Mouse (Mus musculus) embryonic fibroblast, embryonic 13.5 days (primary cell): ENCODE measurements around the gene Stat3. TPM values are rescaled to one million over a fixed set of nuclear protein-coding genes. Genes with fewer than 3 reads are reported as not detected.

ENCODE experiments used
- H3K27ac ChIP-seq: 2 replicates; pipeline ENCODE4 v1.5.1; 2012; ENCODE audit warnings: low read length, control low read depth, inconsistent platforms; ENCODE audit not compliant: insufficient read depth
- H3K4me1 ChIP-seq: 2 replicates; pipeline ENCODE4 v1.6.1; 2011; ENCODE audit warnings: low read length; ENCODE audit not compliant: control insufficient read depth, insufficient read depth
- H3K4me3 ChIP-seq: 2 replicates; pipeline ENCODE4 v1.5.1; 2011; ENCODE audit warnings: mild to moderate bottlenecking, control low read depth, low read length; ENCODE audit not compliant: insufficient read depth
- CTCF ChIP-seq: IDR thresholded peaks from 2 replicates; pipeline ENCODE4 v1.5.1; 2011; ENCODE audit warnings: mild to moderate bottlenecking, control low read depth, low read length, moderate library complexity, borderline replicate concordance; ENCODE audit not compliant: insufficient read depth
- POLR2A ChIP-seq: IDR thresholded peaks from 2 replicates; pipeline ENCODE4 v1.6.1; 2011; ENCODE audit warnings: low read depth, mild to moderate bottlenecking, control low read depth, low read length, moderate library complexity
- polyA plus RNA-seq: library from polyadenylated mRNA; stranded (reverse); fragments of >200 nt; gene quantifications from 2 replicates; pipeline ENCODE4 v1.2.4, GENCODE M21; 2011; ENCODE audit warnings: low read depth; ENCODE audit not compliant: missing spikeins, insufficient read length

Gene Stat3
- polyA plus RNA-seq, 1 experiment: 158 TPM

GRCm38 (mm10) chr11:100894146-100894918, 45.0 kb downstream of the Stat3 start:
- Histone ChIP-seq H3K4me3 (no peak overlapping the region), H3K27ac (no peak overlapping the region), H3K4me1 (no peaks in the 10 kb centered on the region)
- TF ChIP-seq POLR2A (no peak), CTCF (no peak)

GRCm38 (mm10) chr11:100893482-100893881, 45.9 kb downstream of the Stat3 start:
- no peak overlapping the region for H3K27ac ChIP-seq
- H3K4me1 ChIP-seq: no peaks in the 10 kb centered on the region
- no peak overlapping the region for H3K4me3 ChIP-seq
- TF ChIP-seq CTCF: peak; percentile 98
- no peak for TF ChIP-seq POLR2A

GRCm38 (mm10) chr11:100892435-100892834, 46.9 kb downstream of the Stat3 start:
- Histone ChIP-seq H3K27ac (no peak overlapping the region), H3K4me3 (no peak overlapping the region), H3K4me1 (no peaks in the 10 kb centered on the region)
- TF ChIP-seq POLR2A (no peak), CTCF (no peak)

GRCm38 (mm10) chr11:100891256-100892123, 47.9 kb downstream of the Stat3 start:
- Histone ChIP-seq H3K4me1 (no peaks in the 10 kb centered on the region), H3K27ac (no peak overlapping the region), H3K4me3 (no peak overlapping the region)
- TF ChIP-seq CTCF (no peak), POLR2A (no peak)

- TF ChIP-seq POLR2A: no peak
- TF ChIP-seq CTCF: no peak
- Histone ChIP-seq H3K4me3 (no peak overlapping the region), H3K4me1 (no peaks in the 10 kb centered on the region), H3K27ac (no peak overlapping the region)
Measured at GRCm38 (mm10) chr11:100890481-100890880, 48.9 kb downstream of the Stat3 start.

- TF ChIP-seq POLR2A: no peak
- no peak for TF ChIP-seq CTCF
- Histone ChIP-seq H3K27ac (no peak overlapping the region), H3K4me3 (no peak overlapping the region), H3K4me1 (no peaks in the 10 kb centered on the region)
Measured at GRCm38 (mm10) chr11:100888348-100888820, 51.0 kb downstream of the Stat3 start.

- TF ChIP-seq POLR2A: no peak
- no peak overlapping the region; the same call in 1 of the 2 replicates for H3K27ac ChIP-seq
- no peaks in the 10 kb centered on the region for H3K4me1 ChIP-seq
- H3K4me3 ChIP-seq: no peak overlapping the region
Measured at GRCm38 (mm10) chr11:100887764-100888163, 51.6 kb downstream of the Stat3 start.

GRCm38 (mm10) chr11:100887236-100887635, 52.1 kb downstream of the Stat3 start:
- TF ChIP-seq CTCF: no peak
- TF ChIP-seq POLR2A: no peak
- Histone ChIP-seq H3K4me3 (no peak overlapping the region), H3K27ac (no peak overlapping the region; the same call in 1 of the 2 replicates)

GRCm38 (mm10) chr11:100886188-100886740, 53.1 kb downstream of the Stat3 start:
- no peak for TF ChIP-seq CTCF
- TF ChIP-seq POLR2A: no peak
- H3K4me1 ChIP-seq: no peaks in the 10 kb centered on the region
- H3K4me3 ChIP-seq: no peak overlapping the region
- H3K27ac ChIP-seq: no peak overlapping the region

More at GRCm38 (mm10) chr11:100887236-100887635, 52.1 kb downstream of the Stat3 start:
- no peaks in the 10 kb centered on the region for H3K4me1 ChIP-seq

GRCm38 (mm10) chr11:100885472-100885871, 53.9 kb downstream of the Stat3 start:
- TF ChIP-seq POLR2A (no peak), CTCF (no peak)
- H3K4me1 ChIP-seq: no peaks in the 10 kb centered on the region
- no peak overlapping the region for H3K27ac ChIP-seq
- H3K4me3 ChIP-seq: no peak overlapping the region
